Mouse (Mus musculus) small intestine, adult 2 months (tissue): ENCODE measurements at regions not wholly inside any gene's neighbourhood (a gene's known extent, or its start where the extent isn't known, plus 50 kb on each side); places are given as distances from the start of the nearest gene placed in this dataset.

ENCODE experiments used
- CTCF ChIP-seq: fragments of 200-500 bp; IDR thresholded peaks from 2 replicates; pipeline ENCODE4 v1.5.1; 2012; ENCODE audit warnings: low read depth, mild to moderate bottlenecking, control low read depth, inconsistent platforms, low read length, moderate library complexity, mixed read lengths; ENCODE audit not compliant: insufficient replicate concordance, insufficient read length; ENCODE audit errors: extremely low read depth
- POLR2A ChIP-seq: fragments of 200-500 bp; IDR thresholded peaks from 2 replicates; pipeline ENCODE4 v1.6.1; 2012; ENCODE audit warnings: low read depth, mild to moderate bottlenecking, control low read depth, inconsistent platforms, low read length, moderate library complexity

DNA sequence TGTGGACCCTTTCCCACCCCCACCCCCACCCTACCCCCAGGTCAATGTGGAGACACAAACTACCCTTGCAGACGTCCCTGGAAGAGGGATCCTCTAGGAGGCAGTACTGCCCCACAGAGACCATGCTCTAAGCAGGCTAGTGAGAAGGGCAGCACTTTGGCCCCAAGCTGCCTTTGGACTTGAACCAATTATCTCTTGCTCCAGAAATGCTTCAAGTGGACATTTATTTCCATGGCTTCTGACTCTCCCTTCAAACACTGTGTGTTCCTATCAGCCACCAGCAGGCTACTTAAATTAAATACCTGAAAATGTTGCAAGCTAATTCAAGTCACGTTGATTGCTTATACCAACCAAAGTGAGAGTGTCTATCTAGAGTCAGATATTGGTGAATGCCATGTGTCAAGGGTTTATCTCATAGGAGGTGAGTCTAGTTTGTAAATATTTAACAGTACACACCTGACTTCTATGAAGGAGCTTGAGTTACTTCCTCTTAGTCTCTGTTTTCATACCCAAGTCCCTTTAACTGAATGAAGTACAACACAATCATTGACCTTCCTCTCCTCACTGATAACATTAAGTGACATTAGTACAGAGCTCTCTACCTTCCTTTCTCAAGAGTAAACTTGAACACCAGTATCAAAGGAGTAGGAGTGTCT lies 435.7 kb downstream of the Efnb2 start:
- TF ChIP-seq CTCF (peak; percentile 77; the same call in 1 of the 2 replicates), POLR2A (no peak)
